Mouse (Mus musculus) kidney, adult 2 months (tissue): ENCODE results near the gene Ppfia1.

ENCODE experiments used
- CTCF ChIP-seq: fragments of 200-500 bp; conservative IDR thresholded peaks from 2 replicates; pipeline ENCODE4 v1.5.1; 2011; ENCODE audit warnings: low read depth, mild to moderate bottlenecking, control low read depth, low read length, moderate library complexity, mixed read lengths; ENCODE audit not compliant: insufficient read depth, insufficient read length
- POLR2A ChIP-seq: fragments of 200-500 bp; IDR thresholded peaks from one replicate; pipeline ENCODE4 v1.6.1; 2011; ENCODE audit warnings: low read depth, low read length, control low read depth

- TF ChIP-seq CTCF (0 out of 2 replicates have a peak, but pooled peaks have one; percentile 2), POLR2A (no peak)
Measured at GRCm38 (mm10) chr7:144589508-144589907, 36.0 kb upstream of the Ppfia1 start.
